Mouse (Mus musculus): ENCODE data around the gene Cenpp. TPM values are rescaled to one million over a fixed set of nuclear protein-coding genes. Genes with fewer than 3 reads are reported as not detected.

The Cenpp gene
- polyA plus RNA-seq, 1 experiment, result 11.2 TPM

DNA sequence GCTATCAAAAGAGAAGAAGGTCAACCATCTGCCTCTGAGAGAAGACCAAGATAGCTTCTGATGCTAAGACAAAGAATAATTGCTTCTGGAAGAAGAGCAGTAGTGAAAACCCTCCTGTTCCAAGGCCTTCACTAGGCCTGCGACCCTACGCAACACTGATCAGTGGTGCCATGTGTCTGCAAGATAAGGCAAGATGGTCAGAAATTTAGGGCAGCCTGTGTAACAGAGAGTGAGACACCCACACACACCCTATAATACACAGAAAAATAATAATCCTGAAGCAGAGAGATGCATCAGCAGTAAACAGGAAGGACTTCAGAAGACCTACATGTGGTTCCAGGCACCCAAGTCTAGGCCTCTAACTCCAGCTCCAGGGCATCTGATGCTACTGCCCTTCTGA, 12.6 kb downstream of the Cenpp start:
- no peaks in the 10 kb centered on the region for H3K4me1 ChIP-seq (ENCODE audit: control insufficient read depth, insufficient read depth, low read length)
- H3K27me3 ChIP-seq (ENCODE audit: control insufficient read depth, insufficient read depth, low read length), result no peaks in the 10 kb centered on the region
- TF ChIP-seq POLR2A (IDR thresholded peaks at IDR 0.05; ENCODE audit: control insufficient read depth, low read depth, low read length) (no peak), CTCF (IDR thresholded peaks at IDR 0.05; ENCODE audit: control insufficient read depth, insufficient read depth, insufficient replicate concordance, low read depth, low read length) (no peak)
- H3K27ac ChIP-seq (ENCODE audit: control insufficient read depth, insufficient read depth, low read depth, low read length), result no peak overlapping the region
- no peaks in the 10 kb centered on the region; the same call in 1 of the 2 replicates for H3K36me3 ChIP-seq (ENCODE audit: control insufficient read depth, insufficient read depth, low read length)
- no peak overlapping the region for H3K4me3 ChIP-seq (ENCODE audit: control insufficient read depth, low read depth, low read length)

DNA sequence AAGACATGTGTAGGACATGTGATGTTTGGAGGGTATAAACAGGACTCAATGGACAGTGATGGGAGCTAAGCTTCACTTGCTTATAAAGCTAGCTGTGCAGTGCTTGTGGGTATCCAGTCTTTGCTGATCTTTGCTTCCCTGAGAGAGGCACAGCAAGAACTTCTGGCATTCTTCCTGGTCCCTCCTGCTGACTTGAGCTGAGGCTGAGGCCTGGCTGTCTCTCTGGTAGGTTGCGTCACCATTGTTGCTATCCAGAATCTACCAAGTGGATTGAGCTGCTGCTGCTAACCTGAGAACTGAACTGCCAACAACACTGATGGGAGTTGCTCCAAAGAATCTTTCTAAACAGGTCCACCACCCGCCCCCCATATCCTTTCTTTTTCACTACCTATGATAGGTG, 23.5 kb downstream of the Cenpp start:
- no peak overlapping the region for H3K4me3 ChIP-seq (ENCODE audit: control insufficient read depth, low read depth, low read length)
- H3K36me3 ChIP-seq (ENCODE audit: control insufficient read depth, insufficient read depth, low read length), result no peaks in the 10 kb centered on the region
- no peaks in the 10 kb centered on the region for H3K4me1 ChIP-seq (ENCODE audit: control insufficient read depth, insufficient read depth, low read length)
- no peak for TF ChIP-seq CTCF (IDR thresholded peaks at IDR 0.05; ENCODE audit: control insufficient read depth, insufficient read depth, insufficient replicate concordance, low read depth, low read length)
- TF ChIP-seq POLR2A (IDR thresholded peaks at IDR 0.05; ENCODE audit: control insufficient read depth, low read depth, low read length), result no peak
- no peak overlapping the region for H3K27ac ChIP-seq (ENCODE audit: control insufficient read depth, insufficient read depth, low read depth, low read length)
- H3K27me3 ChIP-seq (ENCODE audit: control insufficient read depth, insufficient read depth, low read length), result no peaks in the 10 kb centered on the region

DNA sequence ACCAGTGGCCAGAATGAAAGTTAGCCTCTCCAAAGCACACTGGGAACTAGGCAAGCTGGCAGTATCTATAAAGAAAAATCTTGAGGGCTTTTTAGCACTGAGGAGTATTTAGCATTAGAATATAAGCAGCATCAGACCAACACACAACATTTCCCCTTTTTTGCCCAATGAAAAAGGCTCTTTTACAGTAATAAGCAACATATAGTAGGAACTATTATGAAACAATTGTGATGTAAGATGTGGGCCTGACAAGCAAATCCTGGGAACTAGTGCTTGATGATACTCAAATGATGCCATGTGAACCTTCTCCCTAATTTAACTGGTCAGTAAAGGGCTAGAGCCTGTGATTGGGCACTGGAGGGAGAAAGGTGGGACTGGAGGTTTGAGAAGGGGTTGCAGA, 24.4 kb downstream of the Cenpp start:
- Histone ChIP-seq H3K4me3 (ENCODE audit: control insufficient read depth, low read depth, low read length) (no peak overlapping the region), H3K4me1 (ENCODE audit: control insufficient read depth, insufficient read depth, low read length) (no peaks in the 10 kb centered on the region), H3K27me3 (ENCODE audit: control insufficient read depth, insufficient read depth, low read length) (no peaks in the 10 kb centered on the region), H3K27ac (ENCODE audit: control insufficient read depth, insufficient read depth, low read depth, low read length) (no peak overlapping the region), H3K36me3 (ENCODE audit: control insufficient read depth, insufficient read depth, low read length) (no peaks in the 10 kb centered on the region)
- TF ChIP-seq POLR2A (IDR thresholded peaks at IDR 0.05; ENCODE audit: control insufficient read depth, low read depth, low read length) (no peak), CTCF (IDR thresholded peaks at IDR 0.05; ENCODE audit: control insufficient read depth, insufficient read depth, insufficient replicate concordance, low read depth, low read length) (no peak)

DNA sequence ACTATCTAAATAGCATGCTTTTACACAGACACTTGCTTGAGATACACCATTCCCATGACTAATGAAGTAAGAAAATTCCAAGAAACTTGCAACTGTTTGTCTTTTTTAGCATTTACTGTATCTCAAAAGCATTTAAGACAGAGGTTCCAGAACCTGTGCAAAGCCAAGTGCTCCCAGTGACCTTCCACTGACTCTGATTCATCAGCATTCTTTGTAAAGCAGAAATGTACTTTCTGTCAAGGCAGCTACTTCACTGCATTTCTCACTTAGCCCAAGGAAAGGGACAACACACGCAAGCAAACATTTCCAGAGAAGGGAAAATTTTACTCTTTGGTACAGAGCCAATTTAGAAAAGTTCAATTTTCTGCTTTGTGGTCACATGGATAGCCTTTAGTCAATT, 29.4 kb downstream of the Cenpp start:
- no peaks in the 10 kb centered on the region for H3K27me3 ChIP-seq (ENCODE audit: control insufficient read depth, insufficient read depth, low read length)
- no peaks in the 10 kb centered on the region for H3K36me3 ChIP-seq (ENCODE audit: control insufficient read depth, insufficient read depth, low read length)
- H3K4me3 ChIP-seq (ENCODE audit: control insufficient read depth, low read depth, low read length), result no peak overlapping the region
- TF ChIP-seq CTCF (IDR thresholded peaks at IDR 0.05; ENCODE audit: control insufficient read depth, insufficient read depth, insufficient replicate concordance, low read depth, low read length) (no peak), POLR2A (IDR thresholded peaks at IDR 0.05; ENCODE audit: control insufficient read depth, low read depth, low read length) (no peak)
- H3K4me1 ChIP-seq (ENCODE audit: control insufficient read depth, insufficient read depth, low read length), result no peaks in the 10 kb centered on the region
- H3K27ac ChIP-seq (ENCODE audit: control insufficient read depth, insufficient read depth, low read depth, low read length), result no peak overlapping the region

DNA sequence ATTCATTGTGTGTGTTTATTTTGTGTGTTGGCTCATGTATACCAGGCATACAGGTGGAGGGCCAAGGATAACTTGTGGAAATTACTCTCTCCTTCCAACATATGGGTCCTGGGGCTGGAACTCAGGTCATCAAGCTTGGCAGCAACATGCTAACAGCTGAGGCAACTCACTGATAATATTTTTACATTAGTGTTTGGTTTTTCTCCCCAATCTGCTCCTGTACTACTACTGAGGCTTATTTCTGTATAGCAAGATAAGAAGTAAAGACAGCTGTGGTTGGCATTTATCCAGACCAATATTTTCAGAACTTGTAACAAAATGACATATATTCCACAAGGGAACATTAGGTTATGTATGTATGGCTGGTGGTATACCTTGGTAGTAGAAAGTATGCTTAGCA, 34.2 kb downstream of the Cenpp start:
- Histone ChIP-seq H3K4me3 (ENCODE audit: control insufficient read depth, low read depth, low read length) (no peak overlapping the region), H3K27me3 (ENCODE audit: control insufficient read depth, insufficient read depth, low read length) (no peaks in the 10 kb centered on the region), H3K36me3 (ENCODE audit: control insufficient read depth, insufficient read depth, low read length) (no peaks in the 10 kb centered on the region), H3K27ac (ENCODE audit: control insufficient read depth, insufficient read depth, low read depth, low read length) (no peak overlapping the region), H3K4me1 (ENCODE audit: control insufficient read depth, insufficient read depth, low read length) (no peaks in the 10 kb centered on the region)
- TF ChIP-seq POLR2A (IDR thresholded peaks at IDR 0.05; ENCODE audit: control insufficient read depth, low read depth, low read length) (no peak), CTCF (IDR thresholded peaks at IDR 0.05; ENCODE audit: control insufficient read depth, insufficient read depth, insufficient replicate concordance, low read depth, low read length) (no peak)

DNA sequence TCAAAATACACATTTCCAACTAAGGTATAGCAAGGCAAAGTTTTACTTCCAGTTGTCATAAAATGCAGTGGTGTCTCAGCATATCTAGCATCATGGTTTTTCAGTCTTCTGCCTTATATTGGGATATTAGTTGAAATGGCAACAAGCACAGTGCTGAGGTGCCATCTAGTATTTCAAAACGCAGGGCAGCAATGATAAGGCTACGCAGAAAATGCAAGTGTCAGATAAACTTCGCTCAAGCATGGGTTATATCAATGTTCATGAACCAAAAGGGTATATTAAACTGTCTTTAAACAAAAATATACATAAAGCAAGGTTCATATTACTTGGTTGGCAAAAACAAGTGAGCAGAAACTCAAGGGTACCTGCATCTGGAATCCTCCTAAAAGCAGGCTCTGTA, 35.6 kb downstream of the Cenpp start:
- TF ChIP-seq POLR2A (IDR thresholded peaks at IDR 0.05; ENCODE audit: control insufficient read depth, low read depth, low read length) (no peak), CTCF (IDR thresholded peaks at IDR 0.05; ENCODE audit: control insufficient read depth, insufficient read depth, insufficient replicate concordance, low read depth, low read length) (no peak)
- Histone ChIP-seq H3K27ac (ENCODE audit: control insufficient read depth, insufficient read depth, low read depth, low read length) (no peak overlapping the region), H3K4me3 (ENCODE audit: control insufficient read depth, low read depth, low read length) (no peak overlapping the region), H3K4me1 (ENCODE audit: control insufficient read depth, insufficient read depth, low read length) (no peaks in the 10 kb centered on the region), H3K36me3 (ENCODE audit: control insufficient read depth, insufficient read depth, low read length) (no peaks in the 10 kb centered on the region), H3K27me3 (ENCODE audit: control insufficient read depth, insufficient read depth, low read length) (no peaks in the 10 kb centered on the region)

DNA sequence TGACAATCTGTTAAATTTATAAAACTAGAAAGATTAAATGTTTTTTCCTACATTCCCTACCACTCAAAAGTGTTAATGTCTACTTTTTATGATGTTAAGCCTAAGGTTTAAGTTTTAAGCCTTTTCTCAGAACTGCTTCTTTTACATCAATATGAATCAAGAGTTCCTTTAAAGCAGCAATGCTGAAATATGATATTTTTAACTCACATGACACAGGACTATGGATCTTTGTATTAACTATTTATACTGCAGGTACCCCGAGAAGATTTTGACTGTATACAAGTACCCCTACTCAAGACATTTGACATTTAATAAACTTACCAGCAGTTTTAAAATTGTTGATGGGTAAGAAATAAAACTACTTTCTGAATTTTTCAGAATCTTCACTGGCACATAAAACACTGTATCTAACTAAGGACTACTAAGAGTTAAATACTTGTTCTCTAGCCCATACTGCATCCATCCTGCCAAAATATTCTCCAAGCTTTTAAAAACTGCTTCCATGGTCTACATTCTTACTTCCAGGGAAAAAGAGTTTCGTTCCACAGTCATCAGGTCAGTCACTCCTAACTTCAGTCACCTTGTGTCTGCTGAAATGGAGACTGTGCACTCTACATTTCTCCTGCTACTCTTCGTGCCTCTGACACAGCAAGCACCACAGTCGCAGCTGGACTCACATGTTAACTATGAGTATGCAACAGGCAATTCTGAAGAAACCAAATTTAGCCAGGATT, 43.8 kb downstream of the Cenpp start:
- Histone ChIP-seq H3K4me3 (ENCODE audit: control insufficient read depth, low read depth, low read length) (no peak overlapping the region), H3K27me3 (ENCODE audit: control insufficient read depth, insufficient read depth, low read length) (no peaks in the 10 kb centered on the region), H3K36me3 (ENCODE audit: control insufficient read depth, insufficient read depth, low read length) (no peaks in the 10 kb centered on the region), H3K27ac (ENCODE audit: control insufficient read depth, insufficient read depth, low read depth, low read length) (no peak overlapping the region), H3K4me1 (ENCODE audit: control insufficient read depth, insufficient read depth, low read length) (no peaks in the 10 kb centered on the region)
- TF ChIP-seq POLR2A (IDR thresholded peaks at IDR 0.05; ENCODE audit: control insufficient read depth, low read depth, low read length), result no peak

DNA sequence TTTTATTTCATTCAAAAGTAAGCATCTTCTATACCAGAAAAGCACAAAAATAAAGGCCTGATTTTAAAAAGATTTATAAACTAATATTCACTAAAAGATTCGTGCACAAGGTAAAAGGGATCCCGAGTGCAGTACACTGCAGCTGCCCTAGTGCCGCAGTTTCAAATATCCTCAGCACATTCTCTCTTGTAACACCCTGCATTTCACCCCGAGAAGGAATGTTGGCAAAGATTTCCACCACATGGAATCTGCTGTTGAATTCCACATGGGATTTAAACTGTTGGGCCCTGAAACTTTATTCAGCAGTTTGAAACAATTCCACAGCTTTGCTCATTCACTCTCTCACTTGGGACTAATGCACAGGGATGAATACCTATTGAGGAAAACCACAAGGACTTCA, 44.9 kb downstream of the Cenpp start, which contains the start of gene Ogn:
Gene Ogn, plus strand, starts transcription at position 333 of the 400 bp plus-strand sequence.
- H3K36me3 ChIP-seq (ENCODE audit: control insufficient read depth, insufficient read depth, low read length), result no peaks in the 10 kb centered on the region
- no peak for TF ChIP-seq POLR2A (IDR thresholded peaks at IDR 0.05; ENCODE audit: control insufficient read depth, low read depth, low read length)
- no peak for TF ChIP-seq CTCF (IDR thresholded peaks at IDR 0.05; ENCODE audit: control insufficient read depth, insufficient read depth, insufficient replicate concordance, low read depth, low read length)
- H3K27me3 ChIP-seq (ENCODE audit: control insufficient read depth, insufficient read depth, low read length), result no peaks in the 10 kb centered on the region
- H3K4me1 ChIP-seq (ENCODE audit: control insufficient read depth, insufficient read depth, low read length), result no peaks in the 10 kb centered on the region
- no peak within 1 kb of the TSS for H3K4me3 ChIP-seq (ENCODE audit: control insufficient read depth, low read depth, low read length)
- no peak within 1 kb of the TSS for H3K27ac ChIP-seq (ENCODE audit: control insufficient read depth, insufficient read depth, low read depth, low read length)
